31 mouse cellular contexts compared by ENCODE assay signal in the genomic region with DNA sequence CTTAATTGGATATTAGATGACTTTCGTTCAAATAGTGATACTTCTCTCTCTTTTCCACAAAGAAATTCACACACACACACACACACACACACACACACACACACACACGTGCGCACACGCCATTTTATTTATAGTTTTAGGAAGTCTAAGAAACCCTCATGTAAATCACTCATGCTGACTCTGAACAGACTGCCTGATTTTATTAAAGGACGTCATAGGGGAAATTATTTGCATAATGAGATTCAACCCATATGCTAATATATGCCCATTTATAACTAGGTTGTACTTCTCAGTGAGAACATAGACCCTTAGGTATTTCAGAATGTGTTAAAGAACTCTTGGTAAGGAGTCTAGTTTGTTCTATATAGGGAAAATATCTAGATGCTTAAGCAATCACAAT.
A peak's percentile ranks its signal among the peaks of the same experiment; 100 is the strongest.
DNase-seq lines count a peak whose midpoint lies in the region; ATAC-seq and TF ChIP-seq lines count a peak whose summit lies in the region.
"Had no signal": no experiment of that assay in that cellular context is flagged by ENCODE, and none has a peak within 500 bp of the region (broad histone marks: within the 10 kb centered on the region; RNA-seq: fewer than 3 reads in every experiment).

No protein-coding gene starts in this region.

- 77% methylated on average over 5 of the region's 5 CpGs for WGBS in hindbrain, embryonic 11.5 days
- 86% methylated on average over 5 of the region's 5 CpGs for WGBS in hindbrain, embryonic 10.5 days
- 78% methylated on average over 5 of the region's 5 CpGs for WGBS in neural tube, embryonic 12.5 days
- WGBS in forebrain, postnatal 0 days: 57% methylated on average over 5 of the region's 5 CpGs
- 61% methylated on average over 5 of the region's 5 CpGs for WGBS in midbrain, embryonic 16.5 days

- peak; percentile 45; the same call in 1 of the 2 replicates for ATAC-seq in hindbrain, embryonic 11.5 days (ENCODE audit: low FRiP score)
- ATAC-seq in neural tube, embryonic 12.5 days (ENCODE audit: low FRiP score, low read depth): peak; percentile 41; the same call in 1 of the 2 replicates
- ATAC-seq in forebrain, postnatal 0 days: peak; percentile 42; the same call in 1 of the 2 replicates
- peak; percentile 77 for ATAC-seq in midbrain, embryonic 16.5 days
- ATAC-seq: intestine, postnatal 0 days; liver, embryonic 12.5 days; liver, postnatal 0 days; lung, postnatal 0 days; Patski had no signal

- no peaks in the 10 kb centered on the region for H3K4me1 ChIP-seq in hindbrain, embryonic 11.5 days (replicated peaks; ENCODE audit: control insufficient read depth, insufficient read depth, low read length)
- H3K4me1 ChIP-seq in hindbrain, embryonic 10.5 days (replicated peaks): no peaks in the 10 kb centered on the region
- no peaks in the 10 kb centered on the region for H3K4me1 ChIP-seq in neural tube, embryonic 12.5 days
- no peaks in the 10 kb centered on the region for H3K4me1 ChIP-seq in forebrain, postnatal 0 days (ENCODE audit: insufficient read depth)
- H3K4me1 ChIP-seq in midbrain, embryonic 16.5 days (ENCODE audit: control insufficient read depth, insufficient read depth, low read length): no peaks in the 10 kb centered on the region
- H3K4me1 ChIP-seq: liver, embryonic 12.5 days; megakaryocyte, embryonic 14.5 days had no signal

- no peaks in the 10 kb centered on the region for H3K36me3 ChIP-seq in hindbrain, embryonic 11.5 days (ENCODE audit: control insufficient read depth, insufficient read depth, low read length)
- no peaks in the 10 kb centered on the region for H3K36me3 ChIP-seq in hindbrain, embryonic 10.5 days
- no peaks in the 10 kb centered on the region for H3K36me3 ChIP-seq in neural tube, embryonic 12.5 days
- H3K36me3 ChIP-seq in forebrain, postnatal 0 days (ENCODE audit: insufficient read depth): no peaks in the 10 kb centered on the region
- no peaks in the 10 kb centered on the region for H3K36me3 ChIP-seq in midbrain, embryonic 16.5 days (ENCODE audit: control insufficient read depth, insufficient read depth, low read length)
- H3K36me3 ChIP-seq: G1E; liver, embryonic 12.5 days had no signal

- no peak overlapping the region for H3K4me3 ChIP-seq in hindbrain, embryonic 11.5 days (ENCODE audit: low read depth, low read length)
- no peak overlapping the region for H3K4me3 ChIP-seq in hindbrain, embryonic 10.5 days
- H3K4me3 ChIP-seq in neural tube, embryonic 12.5 days: no peak overlapping the region
- H3K4me3 ChIP-seq in forebrain, postnatal 0 days (ENCODE audit: low read depth, low read length): no peak overlapping the region
- no peak overlapping the region for H3K4me3 ChIP-seq in midbrain, embryonic 16.5 days (ENCODE audit: low read depth, low read length)
- H3K4me3 ChIP-seq: liver, embryonic 12.5 days; megakaryocyte, embryonic 14.5 days had no signal

- H3K9me3 ChIP-seq in hindbrain, embryonic 11.5 days (ENCODE audit: control insufficient read depth, low read length): no peaks in the 10 kb centered on the region
- H3K9me3 ChIP-seq in hindbrain, embryonic 10.5 days: no peaks in the 10 kb centered on the region
- H3K9me3 ChIP-seq in neural tube, embryonic 12.5 days: no peaks in the 10 kb centered on the region
- no peaks in the 10 kb centered on the region for H3K9me3 ChIP-seq in forebrain, postnatal 0 days (ENCODE audit: low read length)
- H3K9me3 ChIP-seq in midbrain, embryonic 16.5 days (replicated peaks; ENCODE audit: control insufficient read depth, low read length, poor library complexity, severe bottlenecking): no peaks in the 10 kb centered on the region
- H3K9me3 ChIP-seq: G1E; liver, embryonic 12.5 days; megakaryocyte, embryonic 14.5 days had no signal

- DNase-seq in hindbrain, embryonic 11.5 days (ENCODE audit: low spot score): no peak
- DNase-seq in hindbrain, embryonic 10.5 days (ENCODE audit: low spot score): no peak
- DNase-seq in neural tube, embryonic 10.5 days (ENCODE audit: extremely low spot score, low spot score): no peak
- no peak for DNase-seq in forebrain, postnatal 0 days
- DNase-seq in Muller cell, postnatal 12 days (ENCODE audit: inconsistent ontology term): no peak
- no peak for DNase-seq in gastrocnemius, adult 18-20 months (ENCODE audit: low spot score)
- DNase-seq: adrenal gland, postnatal 10 days; B cell, adult 2 months; cerebellum, adult 11 months; cerebellum, adult 9-10 months; cerebellum, postnatal 36 days; gastrocnemius, postnatal 14 days; heart, adult 18-20 months; heart, postnatal 36 days; kidney, adult 9 months; kidney, postnatal 10 days; layer of hippocampus, postnatal 36 days; left cerebral cortex, postnatal 4 days; liver, postnatal 0 days; lung, postnatal 4 days; right cerebral cortex, postnatal 25 days; thymus, postnatal 14 days had no signal

- no peaks in the 10 kb centered on the region for H3K27me3 ChIP-seq in hindbrain, embryonic 11.5 days (ENCODE audit: control insufficient read depth, insufficient read depth, low read length)
- H3K27me3 ChIP-seq in hindbrain, embryonic 10.5 days (ENCODE audit: insufficient read depth, poor library complexity, severe bottlenecking): no peaks in the 10 kb centered on the region
- H3K27me3 ChIP-seq in neural tube, embryonic 12.5 days (replicated peaks): no peaks in the 10 kb centered on the region
- H3K27me3 ChIP-seq in forebrain, postnatal 0 days (ENCODE audit: insufficient read depth, low read length): no peaks in the 10 kb centered on the region
- H3K27me3 ChIP-seq in midbrain, embryonic 16.5 days (ENCODE audit: control insufficient read depth, insufficient read depth, low read depth, low read length): no peaks in the 10 kb centered on the region
- H3K27me3 ChIP-seq: liver, embryonic 12.5 days; megakaryocyte, embryonic 14.5 days had no signal

- no peak for TF ChIP-seq CTCF in forebrain, postnatal 0 days (IDR thresholded peaks at IDR 0.05; ENCODE audit: low read depth)

- no peak overlapping the region for H3K4me2 ChIP-seq in hindbrain, embryonic 11.5 days (replicated peaks; ENCODE audit: low read depth, low read length)
- no peak overlapping the region for H3K4me2 ChIP-seq in neural tube, embryonic 12.5 days (replicated peaks)
- no peak overlapping the region for H3K4me2 ChIP-seq in forebrain, postnatal 0 days (ENCODE audit: low read depth)
- no peak overlapping the region for H3K4me2 ChIP-seq in midbrain, embryonic 16.5 days (ENCODE audit: low read length)
- H3K4me2 ChIP-seq: heart, embryonic 11.5 days; liver, embryonic 12.5 days had no signal

- no peak overlapping the region for H3K27ac ChIP-seq in hindbrain, embryonic 11.5 days (ENCODE audit: low read depth, low read length)
- no peak overlapping the region for H3K27ac ChIP-seq in hindbrain, embryonic 10.5 days
- H3K27ac ChIP-seq in neural tube, embryonic 12.5 days: no peak overlapping the region
- no peak overlapping the region for H3K27ac ChIP-seq in forebrain, postnatal 0 days (ENCODE audit: low read depth, low read length)
- no peak overlapping the region for H3K27ac ChIP-seq in midbrain, embryonic 16.5 days (ENCODE audit: low read length)
- H3K27ac ChIP-seq: liver, embryonic 12.5 days had no signal

- no peak overlapping the region for H3K9ac ChIP-seq in hindbrain, embryonic 11.5 days (ENCODE audit: low read depth, low read length)
- no peak overlapping the region for H3K9ac ChIP-seq in neural tube, embryonic 12.5 days
- no peak overlapping the region for H3K9ac ChIP-seq in forebrain, postnatal 0 days
- H3K9ac ChIP-seq in midbrain, embryonic 16.5 days (ENCODE audit: low read depth, low read length): no peak overlapping the region
- H3K9ac ChIP-seq: liver, embryonic 12.5 days; liver, postnatal 0 days had no signal
